Mouse (Mus musculus) myocyte (in vitro differentiated cells): ENCODE results near the gene Asb2.

Experiments used
- CEBPB ChIP-seq: IDR thresholded peaks from 2 replicates; pipeline ENCODE4 v1.6.1; 2011; ENCODE audit warnings: mild to moderate bottlenecking, moderate library complexity; ENCODE audit not compliant: poor library complexity, insufficient read depth, severe bottlenecking
- E2F4 ChIP-seq: IDR thresholded peaks from one replicate; pipeline ENCODE4 v1.6.1; 2011; ENCODE audit warnings: mild to moderate bottlenecking, control low read depth, moderate library complexity; ENCODE audit not compliant: insufficient read depth
- MAX ChIP-seq: IDR thresholded peaks from one replicate; pipeline ENCODE4 v1.6.1; 2011; ENCODE audit warnings: low read depth, mild to moderate bottlenecking, control low read depth
- MYOD1 ChIP-seq, 3 experiments: IDR thresholded peaks; one replicate each; pipeline ENCODE4 v1.6.1; 2011; ENCODE audit warnings: control low read depth in 2 of 3, low read depth in 2 of 3, mild to moderate bottlenecking in 2 of 3, moderate library complexity in 1 of 3; ENCODE audit not compliant: insufficient read length in 2 of 3, control insufficient read depth in 1 of 3
- MYOG ChIP-seq, 3 experiments: IDR thresholded peaks; one replicate each; pipeline ENCODE4 v1.6.1; 2011; ENCODE audit warnings: control low read depth in 2 of 3, low read depth in 2 of 3, mild to moderate bottlenecking in 2 of 3; ENCODE audit not compliant: insufficient read length in 2 of 3, control insufficient read depth in 1 of 3, insufficient read depth in 1 of 3
- POLR2A ChIP-seq: IDR thresholded peaks from one replicate; pipeline ENCODE4 v1.6.1; 2011; ENCODE audit warnings: low read depth, mild to moderate bottlenecking, control low read depth, moderate library complexity; ENCODE audit not compliant: insufficient read length
- POLR2AphosphoS2 ChIP-seq: IDR thresholded peaks from one replicate; pipeline ENCODE4 v1.6.1; 2011; ENCODE audit warnings: low read depth, control low read depth; ENCODE audit not compliant: insufficient read length
- REST ChIP-seq: IDR thresholded peaks from one replicate; pipeline ENCODE4 v1.6.1; 2011; ENCODE audit warnings: mild to moderate bottlenecking, control low read depth, moderate library complexity; ENCODE audit not compliant: insufficient read depth, insufficient read length
- SRF ChIP-seq: IDR thresholded peaks from one replicate; pipeline ENCODE4 v1.6.1; 2011; ENCODE audit warnings: low read depth; ENCODE audit not compliant: control insufficient read depth, insufficient read length
- TCF12 ChIP-seq: IDR thresholded peaks from one replicate; pipeline ENCODE4 v1.6.1; 2011; ENCODE audit warnings: mild to moderate bottlenecking, control low read depth; ENCODE audit not compliant: poor library complexity, insufficient read depth, severe bottlenecking
- TCF3 ChIP-seq: IDR thresholded peaks from one replicate; pipeline ENCODE4 v1.6.1; 2011; ENCODE audit warnings: low read depth, control low read depth; ENCODE audit not compliant: insufficient read length
- USF1 ChIP-seq: IDR thresholded peaks from one replicate; pipeline ENCODE4 v1.6.1; 2011; ENCODE audit warnings: low read depth, mild to moderate bottlenecking, control low read depth, moderate library complexity

GRCm38 (mm10) chr12:103338162-103338798 is 17.5 kb downstream of the Asb2 start:
- no peak for TF ChIP-seq POLR2A
- peak; percentile 38 for TF ChIP-seq SRF
- peak; percentile 68 for TF ChIP-seq TCF12
- TF ChIP-seq USF1, result no peak
- no peak for TF ChIP-seq MAX
- TF ChIP-seq POLR2AphosphoS2, result no peak
- TF ChIP-seq TCF3, result no peak
- no peak for TF ChIP-seq E2F4
- peak; percentile 57 to 88 (median 86) for TF ChIP-seq MYOG (IDR thresholded peaks at IDR 0.05; ENCODE audit: control insufficient read depth in 1 of 3, insufficient read depth in 1 of 3, insufficient read length in 2 of 3, low read depth in 2 of 3)
- peak; percentile 66 to 85 (median 82) for TF ChIP-seq MYOD1 (IDR thresholded peaks at IDR 0.05; ENCODE audit: control insufficient read depth in 1 of 3, insufficient read length in 2 of 3, low read depth in 2 of 3)
- TF ChIP-seq REST, result no peak
- TF ChIP-seq CEBPB, result no peak
